Mouse (Mus musculus): ENCODE results near the gene Tmem38a. TPM values are rescaled to one million over a fixed set of nuclear protein-coding genes. Genes with fewer than 3 reads are reported as not detected.
A peak's percentile ranks its signal among the peaks of the same experiment; 100 is the strongest.

Gene Tmem38a
- polyA plus RNA-seq, 1 experiment from 2014 or later, result 7.0 TPM

GRCm38 (mm10) chr8:72590198-72590597, 18.3 kb downstream of the Tmem38a start:
- WGBS, result 55% methylated on average over 2 of the region's 2 CpGs
- H3K36me3 ChIP-seq (ENCODE audit: control insufficient read depth, insufficient read depth), result no peaks in the 10 kb centered on the region
- no peaks in the 10 kb centered on the region for H3K4me1 ChIP-seq (replicated peaks; ENCODE audit: control insufficient read depth, insufficient read depth, low read length)
- H3K27ac ChIP-seq (ENCODE audit: low read depth, low read length), result no peak overlapping the region
- no peak for ATAC-seq
- H3K4me2 ChIP-seq (replicated peaks; ENCODE audit: low read depth), result no peak overlapping the region
- no peaks in the 10 kb centered on the region for H3K27me3 ChIP-seq (replicated peaks; ENCODE audit: control insufficient read depth, insufficient read depth, low read length)
- TF ChIP-seq CTCF (IDR thresholded peaks at IDR 0.05; ENCODE audit: low read depth), result peak; percentile 70
- no peak overlapping the region for H3K9ac ChIP-seq (ENCODE audit: low read depth, low read length)
- no peaks in the 10 kb centered on the region for H3K9me3 ChIP-seq (ENCODE audit: control insufficient read depth)
- no peak overlapping the region for H3K4me3 ChIP-seq (ENCODE audit: low read depth, low read length)

Small RNAs within 50 kb of the gene (microRNA-seq; reads per million reads assigned to microRNA genes)
- not detected for gene Gm28019

Other genes with a start within 250 kb of the Tmem38a start
- gene Eps15l1, start 150.6 kb upstream of the Tmem38a start, polyA plus RNA-seq (2015; fragmentation: Nextera tagmentation; extraction: Ambion mirVana), result 16.3 and 17.3 TPM in 2 replicates
- 0.46 and 0.55 TPM in 2 replicates for gene Calr3, start 128.2 kb upstream of the Tmem38a start, polyA plus RNA-seq (2015; fragmentation: Nextera tagmentation; extraction: Ambion mirVana)
- gene 1700030K09Rik, start 128.2 kb upstream of the Tmem38a start, polyA plus RNA-seq (2015; fragmentation: Nextera tagmentation; extraction: Ambion mirVana), result 3.6 and 3.8 TPM in 2 replicates
- 17.8 and 19.4 TPM in 2 replicates for gene Cherp, start 96.8 kb upstream of the Tmem38a start, polyA plus RNA-seq (2015; fragmentation: Nextera tagmentation; extraction: Ambion mirVana)
- gene Slc35e1, start 79.4 kb upstream of the Tmem38a start, polyA plus RNA-seq (2015; fragmentation: Nextera tagmentation; extraction: Ambion mirVana), result 18.1 and 21.8 TPM in 2 replicates
- gene Med26, start 23.8 kb upstream of the Tmem38a start, polyA plus RNA-seq (2015; fragmentation: Nextera tagmentation; extraction: Ambion mirVana), result 6.4 and 7.8 TPM in 2 replicates
- gene Smim7, start 967 bp upstream of the Tmem38a start, polyA plus RNA-seq (2015; fragmentation: Nextera tagmentation; extraction: Ambion mirVana), result 106 and 112 TPM in 2 replicates
- 0.03 and 0.07 TPM in 2 replicates for gene Nwd1, start 74.7 kb downstream of the Tmem38a start, polyA plus RNA-seq (2015; fragmentation: Nextera tagmentation; extraction: Ambion mirVana)
- gene Sin3b, start 151.2 kb downstream of the Tmem38a start, polyA plus RNA-seq (2015; fragmentation: Nextera tagmentation; extraction: Ambion mirVana), result 172 and 175 TPM in 2 replicates
- 2.4 and 2.5 TPM in 2 replicates for gene F2rl3, start 189.8 kb downstream of the Tmem38a start, polyA plus RNA-seq (2015; fragmentation: Nextera tagmentation; extraction: Ambion mirVana)